Mouse (Mus musculus) ovary, postnatal 14 days (tissue): ENCODE data around the gene Atp1a3.
A peak's percentile ranks its signal among the peaks of the same experiment; 100 is the strongest.

ENCODE experiments used
- DNase-seq: peaks from one replicate; pipeline ENCODE4 v3.0.0; 2022; ENCODE audit warnings: low spot score

The Atp1a3 gene

GRCm38 (mm10) chr7:25003820-25004388 lies 1.9 kb downstream of the Atp1a3 start:
- no peak for DNase-seq

GRCm38 (mm10) chr7:25003291-25003690 lies 2.5 kb downstream of the Atp1a3 start:
- DNase-seq = no peak

GRCm38 (mm10) chr7:25000711-25001110 lies 5.0 kb downstream of the Atp1a3 start:
- DNase-seq = no peak

GRCm38 (mm10) chr7:25000211-25000610 lies 5.5 kb downstream of the Atp1a3 start:
- no peak for DNase-seq

GRCm38 (mm10) chr7:24993081-24993480 lies 12.7 kb downstream of the Atp1a3 start:
- no peak for DNase-seq

- no peak for DNase-seq
These were observed 15.3 kb downstream of the Atp1a3 start for GRCm38 (mm10) chr7:24990478-24990877.

GRCm38 (mm10) chr7:24987941-24988340 lies 17.8 kb downstream of the Atp1a3 start:
- no peak for DNase-seq

- DNase-seq = no peak
These were observed 20.0 kb downstream of the Atp1a3 start for GRCm38 (mm10) chr7:24985799-24986198.

GRCm38 (mm10) chr7:24984307-24984706 lies 21.5 kb downstream of the Atp1a3 start:
- DNase-seq = no peak

GRCm38 (mm10) chr7:24983396-24983795 lies 22.4 kb downstream of the Atp1a3 start:
- DNase-seq = no peak

- no peak for DNase-seq
These were observed 25.3 kb downstream of the Atp1a3 start for GRCm38 (mm10) chr7:24980439-24980838.

- DNase-seq = no peak
These were observed 27.0 kb downstream of the Atp1a3 start for GRCm38 (mm10) chr7:24978781-24979180.

GRCm38 (mm10) chr7:24974893-24975595 lies 30.7 kb downstream of the Atp1a3 start:
- DNase-seq = peak; percentile 27

- DNase-seq = no peak
These were observed 31.9 kb downstream of the Atp1a3 start for GRCm38 (mm10) chr7:24973902-24974301.

- no peak for DNase-seq
These were observed 32.5 kb downstream of the Atp1a3 start for GRCm38 (mm10) chr7:24973208-24973607.

- peak; percentile 77 for DNase-seq
These were observed 33.5 kb downstream of the Atp1a3 start, which contains the start of gene Rabac1 for GRCm38 (mm10) chr7:24971972-24972893. TSS of gene Rabac1 (minus strand) at chr7:24972754.

- DNase-seq = no peak
These were observed 34.3 kb downstream of the Atp1a3 start for GRCm38 (mm10) chr7:24971261-24971971.

GRCm38 (mm10) chr7:24970341-24970740 lies 35.4 kb downstream of the Atp1a3 start:
- no peak for DNase-seq

GRCm38 (mm10) chr7:24969805-24970204 lies 36.0 kb downstream of the Atp1a3 start:
- DNase-seq = no peak

- DNase-seq = no peak
These were observed 37.3 kb downstream of the Atp1a3 start for GRCm38 (mm10) chr7:24968463-24968862.

GRCm38 (mm10) chr7:24967966-24968365 lies 37.8 kb downstream of the Atp1a3 start:
- no peak for DNase-seq
